ENCODE assay signal across 33 mouse cellular contexts in the genomic region with DNA sequence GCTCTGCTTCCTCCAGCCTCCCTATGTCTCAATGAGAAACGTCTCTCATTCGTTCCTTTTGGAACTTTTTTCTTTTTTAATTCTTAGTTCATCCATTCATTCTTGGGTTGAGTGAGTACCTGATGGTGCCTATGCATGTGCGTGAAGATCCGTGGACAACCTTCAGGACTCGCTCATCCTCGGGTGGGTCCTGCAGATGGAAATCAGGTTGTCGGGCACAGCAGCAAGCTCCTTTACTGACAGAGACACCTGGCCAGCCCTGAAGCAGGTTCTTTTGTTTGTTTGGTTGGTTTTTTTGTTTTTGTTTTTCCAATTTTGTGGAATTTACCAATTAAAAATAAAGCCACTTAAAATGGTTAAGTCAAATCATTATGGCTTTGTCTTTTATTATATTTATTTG. TPM values are rescaled to one million over a fixed set of nuclear protein-coding genes. Genes with fewer than 3 reads are reported as not detected.
DNase-seq lines count a peak whose midpoint lies in the region; ATAC-seq and TF ChIP-seq lines count a peak whose summit lies in the region.
"Had no signal": no experiment of that assay in that cellular context is flagged by ENCODE, and none has a peak within 500 bp of the region (broad histone marks: within the 10 kb centered on the region; RNA-seq: fewer than 3 reads in every experiment).

No protein-coding gene starts in this region.

- in situ Hi-C loops in CH12.LX (cut with MboI; ENCODE audit: low pct_ligation_motif_present, low pct_unique_long_range_greater_than_20kb, low sequenced_read_pairs): loop anchor here (25.0 kb wide), 1 partner anchor 1196 kb away; no protein-coding TSS in a partner anchor

- no peak overlapping the region for H3K4me3 ChIP-seq in liver, embryonic 13.5 days (replicated peaks)
- H3K4me3 ChIP-seq in liver, embryonic 12.5 days: no peak overlapping the region
- no peak overlapping the region for H3K4me3 ChIP-seq in CH12.LX (replicated peaks in 1 of 3; ENCODE audit: low read depth in 2 of 3, low read length in 2 of 3, poor library complexity in 1 of 3)
- H3K4me3 ChIP-seq in liver, postnatal 0 days (ENCODE audit: low read depth, low read length): no peak overlapping the region
- H3K4me3 ChIP-seq: embryonic facial prominence, embryonic 12.5 days; embryonic facial prominence, embryonic 15.5 days; gastrocnemius, adult 2 months; hindbrain, embryonic 12.5 days; hindbrain, embryonic 15.5 days had no signal

- H3K4me2 ChIP-seq in liver, embryonic 13.5 days: peak overlapping the region; percentile 21
- H3K4me2 ChIP-seq in liver, embryonic 12.5 days: no peak overlapping the region
- peak overlapping the region; percentile 32; the same call in 1 of the 2 replicates for H3K4me2 ChIP-seq in CH12.LX (ENCODE audit: insufficient read depth, low read depth, poor library complexity, severe bottlenecking)
- peak overlapping the region; percentile 27 for H3K4me2 ChIP-seq in liver, postnatal 0 days (ENCODE audit: low read depth, low read length)
- H3K4me2 ChIP-seq: embryonic facial prominence, embryonic 12.5 days; embryonic facial prominence, embryonic 15.5 days; heart, embryonic 11.5 days; hindbrain, embryonic 12.5 days; hindbrain, embryonic 15.5 days had no signal

- H3K27me3 ChIP-seq in liver, embryonic 13.5 days: no peaks in the 10 kb centered on the region
- H3K27me3 ChIP-seq in liver, embryonic 12.5 days (replicated peaks): no peaks in the 10 kb centered on the region
- H3K27me3 ChIP-seq in CH12.LX (replicated peaks): peaks cover 2% of the 10 kb centered on the region
- no peaks in the 10 kb centered on the region for H3K27me3 ChIP-seq in liver, postnatal 0 days (ENCODE audit: insufficient read depth, low read length)
- H3K27me3 ChIP-seq: embryonic facial prominence, embryonic 12.5 days; embryonic facial prominence, embryonic 15.5 days; hindbrain, embryonic 15.5 days; Patski had no signal

- TF ChIP-seq RAD21 in CH12.LX (IDR thresholded peaks at IDR 0.05; ENCODE audit: low read depth, low read length): no peak

- DNase-seq in heart, adult 11 months: peak; percentile 55
- no peak for DNase-seq in heart, adult 18-20 months
- DNase-seq in liver, embryonic 13.5 days: no peak
- no peak for DNase-seq in CH12.LX (ENCODE audit: extremely low read depth)
- no peak for DNase-seq in liver, postnatal 0 days
- DNase-seq in gastrocnemius, postnatal 36 days: no peak
- no peak for DNase-seq in kidney, adult 18-20 months
- DNase-seq: adrenal gland, adult 2 months; adrenal gland, postnatal 14 days; cerebellum, adult 11 months; cerebellum, adult 2 months; cerebellum, adult 9-11 months; cerebellum, postnatal 25 days; forebrain, postnatal 0 days; gastrocnemius, adult 2 months; gastrocnemius, postnatal 14 days had no signal

- TF ChIP-seq POLR2A in CH12.LX (IDR thresholded peaks at IDR 0.05; ENCODE audit: low read depth, low read length): no peak

- no peak for ATAC-seq in liver, embryonic 13.5 days (ENCODE audit: low read depth)
- no peak for ATAC-seq in liver, embryonic 12.5 days
- ATAC-seq in liver, postnatal 0 days: no peak
- ATAC-seq: forebrain, embryonic 14.5 days; forebrain, postnatal 0 days; Patski had no signal

- H3K9me3 ChIP-seq in liver, embryonic 13.5 days (replicated peaks): no peaks in the 10 kb centered on the region
- H3K9me3 ChIP-seq in liver, embryonic 12.5 days (replicated peaks): no peaks in the 10 kb centered on the region
- H3K9me3 ChIP-seq in CH12.LX (replicated peaks; ENCODE audit: low read length): no peaks in the 10 kb centered on the region
- no peaks in the 10 kb centered on the region for H3K9me3 ChIP-seq in liver, postnatal 0 days (ENCODE audit: low read length)
- H3K9me3 ChIP-seq: embryonic facial prominence, embryonic 12.5 days; embryonic facial prominence, embryonic 15.5 days; G1E; hindbrain, embryonic 12.5 days; hindbrain, embryonic 15.5 days had no signal

- dilution Hi-C loops in CH12.LX (cut with MboI; ENCODE audit: extremely low pct_ligation_motif_present, extremely low pct_unique_long_range_greater_than_20kb, low sequenced_read_pairs): no loop called here

- WGBS in liver, embryonic 13.5 days (ENCODE audit: insufficient replicate concordance): 74% methylated on average over 7 of the region's 7 CpGs
- 72% methylated on average over 7 of the region's 7 CpGs for WGBS in liver, embryonic 12.5 days (ENCODE audit: insufficient replicate concordance)
- 68% methylated on average over 7 of the region's 7 CpGs for WGBS in liver, postnatal 0 days (ENCODE audit: insufficient replicate concordance)

- intact Hi-C loops in gastrocnemius, postnatal 36 days (cut with DNase I): no loop called here

- H3K36me3 ChIP-seq in liver, embryonic 13.5 days: no peaks in the 10 kb centered on the region
- H3K36me3 ChIP-seq in liver, embryonic 12.5 days: no peaks in the 10 kb centered on the region
- no peaks in the 10 kb centered on the region for H3K36me3 ChIP-seq in CH12.LX (replicated peaks in 1 of 2; ENCODE audit: control insufficient read depth in 1 of 2, insufficient read depth in 1 of 2, low read length in 1 of 2)
- H3K36me3 ChIP-seq in liver, postnatal 0 days (replicated peaks; ENCODE audit: insufficient read depth, low read length): no peaks in the 10 kb centered on the region
- H3K36me3 ChIP-seq: embryonic facial prominence, embryonic 12.5 days; embryonic facial prominence, embryonic 15.5 days; G1E; hindbrain, embryonic 12.5 days; hindbrain, embryonic 15.5 days had no signal

- no peak for TF ChIP-seq CTCF in CH12.LX (conservative IDR thresholded peaks at IDR 0.05 in 1 of 2, IDR thresholded peaks at IDR 0.05 in 1 of 2; ENCODE audit: low read depth in 2 of 2, low read length in 2 of 2)
- no peak for TF ChIP-seq CTCF in liver, postnatal 0 days (IDR thresholded peaks at IDR 0.05; ENCODE audit: low read depth)

- H3K4me1 ChIP-seq in liver, embryonic 13.5 days (replicated peaks): peaks cover 37% of the 10 kb centered on the region
- peaks cover 41% of the 10 kb centered on the region for H3K4me1 ChIP-seq in liver, embryonic 12.5 days
- 0 out of 4 replicates have a peak, but pooled peaks cover 0 to 3% of the 10 kb centered on the region in 2 experiments for H3K4me1 ChIP-seq in CH12.LX (ENCODE audit: control insufficient read depth in 1 of 2, insufficient read depth in 2 of 2)
- peaks cover 14% of the 10 kb centered on the region for H3K4me1 ChIP-seq in liver, postnatal 0 days (ENCODE audit: insufficient read depth)
- H3K4me1 ChIP-seq: embryonic facial prominence, embryonic 12.5 days; hindbrain, embryonic 15.5 days had no signal

- H3K9ac ChIP-seq in liver, embryonic 13.5 days: no peak overlapping the region
- no peak overlapping the region for H3K9ac ChIP-seq in liver, embryonic 12.5 days
- no peak overlapping the region for H3K9ac ChIP-seq in CH12.LX (ENCODE audit: insufficient read depth, low read depth)
- H3K9ac ChIP-seq in liver, postnatal 0 days (replicated peaks): no peak overlapping the region
- H3K9ac ChIP-seq: embryonic facial prominence, embryonic 12.5 days; embryonic facial prominence, embryonic 15.5 days; forebrain, postnatal 0 days; hindbrain, embryonic 12.5 days; hindbrain, embryonic 15.5 days had no signal

- no peaks in the 10 kb centered on the region for H3K79me2 ChIP-seq in CH12.LX (replicated peaks; ENCODE audit: control insufficient read depth, extremely low read depth, insufficient read depth, poor library complexity, severe bottlenecking)

- no peak for TF ChIP-seq EP300 in CH12.LX (IDR thresholded peaks at IDR 0.05; ENCODE audit: low read length)
- no peak for TF ChIP-seq EP300 in liver, postnatal 0 days (IDR thresholded peaks at IDR 0.05; ENCODE audit: low read depth)

- no peak overlapping the region for H3K27ac ChIP-seq in liver, embryonic 13.5 days
- H3K27ac ChIP-seq in liver, embryonic 12.5 days: no peak overlapping the region
- H3K27ac ChIP-seq in CH12.LX (ENCODE audit: insufficient read depth, low read depth): no peak overlapping the region
- peak overlapping the region; percentile 74 for H3K27ac ChIP-seq in liver, postnatal 0 days (ENCODE audit: low read depth)
- H3K27ac ChIP-seq: embryonic facial prominence, embryonic 12.5 days; embryonic facial prominence, embryonic 15.5 days; gastrocnemius, adult 2 months; hindbrain, embryonic 12.5 days; hindbrain, embryonic 15.5 days had no signal

TF ChIP-seq in CH12.LX, 34 proteins besides CTCF, POLR2A, EP300 and RAD21 (continues in another document):
- TF ChIP-seq MAZ (IDR thresholded peaks at IDR 0.05; ENCODE audit: low read depth, low read length): no peak
- TF ChIP-seq JUN (IDR thresholded peaks at IDR 0.05; ENCODE audit: insufficient read depth, low read depth, low read length): no peak
- TF ChIP-seq CHD2 (IDR thresholded peaks at IDR 0.05; ENCODE audit: low read length): no peak
- TF ChIP-seq NELFE (IDR thresholded peaks at IDR 0.05; ENCODE audit: low read depth, low read length): no peak
- no peak for TF ChIP-seq ZKSCAN1 (IDR thresholded peaks at IDR 0.05; ENCODE audit: borderline replicate concordance, low read depth, low read length)
- no peak for TF ChIP-seq HCFC1 (IDR thresholded peaks at IDR 0.05; ENCODE audit: low read depth, low read length)
- TF ChIP-seq ETS1 (conservative IDR thresholded peaks at IDR 0.05; ENCODE audit: low read depth, low read length): no peak
- no peak for TF ChIP-seq MYC (IDR thresholded peaks at IDR 0.05; ENCODE audit: low read depth, low read length)
- TF ChIP-seq SIN3A (IDR thresholded peaks at IDR 0.05; ENCODE audit: low read length): no peak
- no peak for TF ChIP-seq USF1 (IDR thresholded peaks at IDR 0.05; ENCODE audit: low read depth, low read length)
- no peak for TF ChIP-seq GABPA (IDR thresholded peaks at IDR 0.05; ENCODE audit: insufficient replicate concordance, low read depth, low read length)

RNA-seq across cellular contexts. Expression of a gene that starts 9.9 kb away (rescaled TPM):
- total RNA-seq in heart, adult 18-20 months (2021): 10 to 100 TPM; 40.3 to 41.1 TPM
- 54.4 and 61.8 TPM in 2 replicates for polyA plus RNA-seq in liver, embryonic 13.5 days (2015; fragmentation: Nextera tagmentation; extraction: Ambion mirVana)
- 66.3 and 74.4 TPM in 2 replicates for polyA plus RNA-seq in liver, embryonic 12.5 days (2016; fragmentation: Nextera tagmentation; extraction: Ambion mirVana)
- total RNA-seq in CH12.LX (2012; rRNA removed) (17.9 and 18.1 TPM in 2 replicates), CH12.LX (2014; rRNA removed) (14.3 and 15.4 TPM in 2 replicates)
- polyA plus RNA-seq in CH12.LX (2012; ENCODE audit: insufficient read length, low read depth): 21.5 and 21.6 TPM in 2 replicates
- polyA plus RNA-seq in liver, postnatal 0 days (2015; fragmentation: Nextera tagmentation; extraction: Ambion mirVana): 33.8 and 37.6 TPM in 2 replicates
- total RNA-seq in gastrocnemius, postnatal 36 days (2021): 10 to 100 TPM; 31.2 to 33.6 TPM

RNA-seq across cellular contexts. Expression of a gene that starts 50.8 kb away (rescaled TPM):
- not detected for total RNA-seq in heart, adult 18-20 months (2021)
- not detected in 2 replicates for polyA plus RNA-seq in liver, embryonic 13.5 days (2015; fragmentation: Nextera tagmentation; extraction: Ambion mirVana)
- not detected in 2 replicates for polyA plus RNA-seq in liver, embryonic 12.5 days (2016; fragmentation: Nextera tagmentation; extraction: Ambion mirVana)
- total RNA-seq in CH12.LX (2012; rRNA removed) (not detected in 2 replicates), CH12.LX (2014; rRNA removed) (not detected in 2 replicates)
- 4.5 TPM in 1 of 2 replicates, not detected in the other for polyA plus RNA-seq in CH12.LX (2012; ENCODE audit: insufficient read length, low read depth)
- polyA plus RNA-seq in liver, postnatal 0 days (2015; fragmentation: Nextera tagmentation; extraction: Ambion mirVana): not detected in 2 replicates
- not detected for total RNA-seq in gastrocnemius, postnatal 36 days (2021)
- total RNA-seq: adrenal gland, adult 2 months; adrenal gland, postnatal 14 days; adrenal gland, postnatal 4 days; forebrain, postnatal 0 days; G1E; gastrocnemius, adult 2 months; gastrocnemius, postnatal 14 days; heart, adult 8-10 months; heart, postnatal 25 days had no signal
- polyA plus RNA-seq: adrenal gland, adult 2 months; cerebellum, adult 2 months; embryonic facial prominence, embryonic 12.5 days; embryonic facial prominence, embryonic 15.5 days; forebrain, embryonic 11.5 days; forebrain, embryonic 14.5 days; forebrain, postnatal 0 days; frontal cortex, adult 2 months; gonadal fat pad, adult 2 months; heart, embryonic 11.5 days; heart, embryonic 14.5 days; heart, postnatal 0 days; hindbrain, embryonic 12.5 days; hindbrain, embryonic 15.5 days had no signal
